Mouse (Mus musculus): Measurements from ENCODE around the gene Dnase1.
"Not testable (repeated sequence)": the region's sequence is repeated elsewhere in the genome, so short reads cannot be mapped to it uniquely, and the experiment has no call there.

Dnase1 gene

DNA sequence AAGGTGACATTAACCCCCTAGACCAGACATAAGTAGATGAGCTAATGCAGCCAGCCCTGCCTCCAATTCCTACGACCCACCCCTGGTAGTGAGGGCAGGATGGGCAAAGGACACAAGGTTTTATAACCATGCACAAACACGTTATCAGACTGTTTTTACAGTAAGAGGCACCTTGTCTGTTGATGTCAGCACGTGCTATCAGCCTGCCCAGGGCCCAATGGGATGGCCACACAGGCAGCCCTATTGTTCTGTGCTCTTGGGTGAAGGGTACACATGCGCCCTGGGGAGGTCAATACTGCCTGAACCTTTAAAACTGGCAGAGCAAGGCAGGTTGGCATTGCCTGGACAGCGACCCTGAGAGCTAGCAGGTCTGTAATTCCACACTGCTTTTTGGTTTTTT is at the start of gene Dnase1:
Gene Dnase1 (plus strand): TSS at position 136 of the 400 bp plus-strand sequence.
- DNase-seq, result no peak

DNA sequence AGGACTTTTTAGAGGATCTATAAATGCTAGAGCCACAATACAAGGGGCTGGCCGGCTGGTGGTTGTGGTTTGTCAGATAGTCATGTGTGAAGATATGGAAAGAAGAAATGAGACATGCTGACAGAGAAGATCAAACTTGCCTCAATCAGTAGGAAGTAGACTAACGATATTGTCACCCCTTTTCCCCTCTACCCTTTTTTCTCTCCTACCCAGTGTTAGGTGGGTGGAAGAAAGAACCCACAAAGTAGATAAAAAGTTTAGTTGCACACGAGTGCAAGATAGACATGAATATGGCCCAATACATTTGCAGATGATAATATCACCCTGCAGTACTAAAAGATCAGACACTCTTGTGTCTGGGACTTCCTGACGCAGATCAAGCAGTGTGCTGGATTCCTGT is 48.3 kb upstream of the Dnase1 start:
- DNase-seq, result no peak

GRCm38 (mm10) chr16:4003489-4004398 is 33.0 kb upstream of the Dnase1 start, which contains the start of gene Slx4:
Gene Slx4, minus strand, starts transcription at chr16:4003770.
- peak; percentile 94 to 97 for DNase-seq

DNA sequence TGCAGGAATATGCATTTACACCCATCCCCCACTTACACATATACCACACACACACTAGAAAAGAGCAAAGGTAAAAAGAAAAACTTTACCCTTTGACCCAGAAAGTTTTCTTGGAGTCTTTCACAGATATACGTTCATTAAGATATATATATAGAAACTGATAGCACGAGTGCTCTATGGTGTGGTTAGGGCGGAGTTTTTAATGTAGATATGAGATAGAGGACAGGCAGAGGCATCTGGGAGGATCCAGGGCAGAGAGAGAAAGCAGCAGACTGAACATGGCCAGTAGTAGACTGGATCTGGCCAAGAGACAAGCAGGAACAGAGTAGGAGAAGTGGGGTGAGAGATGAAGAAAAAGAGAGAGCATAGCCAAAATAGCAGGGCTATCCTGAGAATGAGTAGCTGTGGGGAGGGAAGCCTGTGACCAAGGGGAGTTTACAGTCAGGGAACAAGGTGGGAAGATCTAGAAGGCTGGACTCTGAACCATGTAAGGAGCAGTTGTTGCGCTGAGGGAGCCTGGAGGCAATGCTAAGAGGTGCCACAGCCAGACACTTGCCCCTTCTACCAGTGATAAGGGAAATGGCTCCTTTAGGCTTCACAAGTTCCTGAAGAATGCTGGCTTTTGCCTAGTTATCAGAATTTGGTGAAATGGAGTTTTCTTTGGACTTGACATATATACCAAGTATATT is 23.7 kb upstream of the Dnase1 start:
- DNase-seq, result no peak

DNA sequence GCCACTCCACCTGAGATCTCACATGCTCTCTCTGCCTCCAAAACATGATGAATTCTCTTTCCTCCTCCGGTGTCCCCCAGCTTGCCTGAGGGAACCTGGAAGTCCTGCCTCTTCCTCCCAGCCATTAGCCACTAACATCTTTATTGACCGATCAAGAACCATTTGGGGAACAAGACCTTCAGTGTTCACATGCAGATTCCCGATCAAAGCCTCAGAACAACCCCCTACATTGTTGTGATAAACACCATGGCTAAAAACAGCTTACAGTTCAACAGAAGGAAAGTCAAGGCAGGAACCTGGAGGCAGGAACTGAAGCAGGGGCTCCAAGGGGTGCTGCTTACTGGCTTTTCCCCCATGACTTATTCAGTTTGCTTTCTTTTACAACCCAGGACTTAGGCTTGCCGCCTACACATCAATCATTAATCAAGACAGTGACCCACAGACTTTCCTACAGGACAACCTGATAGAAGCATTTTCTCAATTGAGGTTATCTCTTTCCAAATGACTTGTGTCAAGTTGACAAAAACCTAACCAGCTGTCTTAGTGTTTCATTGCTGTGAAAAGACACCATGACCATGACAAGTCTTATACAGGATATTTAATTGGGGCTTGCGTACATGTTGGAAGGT is 22.6 kb upstream of the Dnase1 start:
- DNase-seq, result no peak

- not testable (repeated sequence) for DNase-seq
Measured at GRCm38 (mm10) chr16:4016786-4017185, 20.0 kb upstream of the Dnase1 start.

DNA sequence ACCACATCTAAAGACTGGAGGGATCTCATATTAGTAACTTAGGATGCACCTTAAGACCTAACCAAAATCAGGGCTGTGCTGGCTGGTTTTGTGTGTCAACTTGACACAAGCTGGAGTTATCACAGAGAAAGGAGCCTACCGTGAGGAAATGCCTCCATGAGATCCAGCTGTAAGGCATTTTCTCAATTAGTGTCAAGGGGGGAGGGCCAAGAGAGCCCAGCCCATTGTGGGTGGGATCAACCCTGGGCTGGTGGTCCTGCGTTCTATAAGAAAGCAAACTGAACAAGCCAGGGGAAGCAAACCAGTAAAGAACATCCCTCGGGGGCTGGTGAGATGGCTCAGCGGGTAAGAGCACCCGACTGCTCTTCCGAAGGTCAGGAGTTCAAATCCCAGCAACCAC is 19.3 kb upstream of the Dnase1 start:
- not testable (repeated sequence) for DNase-seq

DNA sequence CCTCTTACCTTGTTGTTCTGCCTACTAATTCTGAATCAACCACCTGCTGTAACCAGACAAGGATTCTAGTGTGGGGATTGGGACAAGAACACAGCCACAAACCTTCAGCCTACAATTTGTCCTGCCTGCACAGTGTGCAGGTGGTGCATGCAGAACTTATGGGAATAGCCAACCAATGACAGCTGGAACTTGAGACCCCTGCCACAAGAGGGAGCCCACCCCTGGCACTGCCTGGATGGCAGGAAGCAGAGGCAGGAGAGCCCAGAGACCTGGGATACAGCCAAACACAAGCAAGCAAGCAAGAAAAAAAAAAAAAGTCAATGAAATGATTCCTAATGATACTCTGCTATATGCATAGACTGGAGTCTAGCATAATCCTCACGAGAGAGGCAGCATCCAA is 15.5 kb upstream of the Dnase1 start:
- DNase-seq, result no peak

GRCm38 (mm10) chr16:4022719-4023118 is 14.0 kb upstream of the Dnase1 start:
- no peak for DNase-seq

DNA sequence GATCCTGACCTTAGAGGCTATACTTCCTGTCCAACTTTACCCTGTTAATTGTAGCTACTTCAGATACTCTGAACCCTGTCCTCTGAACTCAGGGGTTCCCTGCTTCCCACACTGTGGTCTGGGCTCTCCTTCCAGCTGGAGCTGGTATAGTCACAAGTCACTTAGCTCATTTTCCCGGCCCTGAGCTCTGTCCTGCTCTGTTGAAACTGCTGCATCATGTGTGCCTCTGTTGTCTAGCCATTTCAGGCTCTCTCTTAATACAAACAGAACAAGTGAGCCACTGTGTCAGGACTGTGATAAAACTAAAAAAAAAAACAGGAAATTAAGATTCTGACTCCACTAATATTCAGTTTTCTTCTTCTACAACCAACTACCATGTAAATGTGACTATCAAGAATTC is 10.1 kb upstream of the Dnase1 start:
- no peak for DNase-seq

GRCm38 (mm10) chr16:4027211-4027610 is 9.5 kb upstream of the Dnase1 start:
- no peak for DNase-seq

GRCm38 (mm10) chr16:4029371-4029841 is 7.3 kb upstream of the Dnase1 start:
- peak; percentile 81 to 89 for DNase-seq

- no peak for DNase-seq
Measured at GRCm38 (mm10) chr16:4030501-4030900, 6.2 kb upstream of the Dnase1 start.

DNA sequence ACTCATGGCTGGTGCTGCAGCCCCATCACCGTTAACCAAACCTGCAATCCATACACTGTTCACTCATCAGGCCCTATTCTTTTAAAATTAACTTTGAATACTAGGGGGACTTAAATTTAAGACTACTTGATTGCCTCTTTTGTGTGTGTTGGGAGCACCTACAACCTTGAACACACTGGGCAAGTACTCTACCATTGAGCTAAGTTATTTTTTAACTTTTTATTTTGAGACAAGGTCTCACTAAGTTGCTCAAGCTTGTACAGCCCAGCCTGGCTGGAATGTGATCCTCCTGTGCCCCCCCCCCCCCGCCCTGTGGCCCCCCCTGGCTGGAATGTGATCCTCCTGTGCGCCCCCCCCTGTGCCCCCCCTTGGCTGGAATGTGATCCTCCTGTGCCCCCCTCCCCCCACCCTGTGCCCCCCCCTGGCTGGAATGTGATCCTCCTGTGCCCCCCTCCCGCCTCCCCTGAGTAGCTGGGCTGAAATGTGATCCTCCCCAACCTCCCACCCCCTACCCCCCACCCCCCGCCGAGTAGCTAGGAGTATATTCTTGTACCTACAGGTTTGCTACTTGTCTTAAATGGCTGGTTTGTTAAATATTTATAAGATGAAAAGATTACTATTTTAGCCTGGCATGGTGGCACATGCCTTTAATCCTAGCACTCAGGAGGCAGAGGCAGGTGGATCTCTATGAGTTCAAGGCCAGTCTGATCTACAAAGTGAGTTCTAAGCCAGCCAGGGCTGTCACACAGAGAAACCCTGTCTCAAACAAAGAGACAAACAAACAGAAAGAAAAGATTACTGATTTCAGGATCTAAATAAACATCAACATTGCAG is 5.1 kb upstream of the Dnase1 start:
- peak in 1 of 2 experiments; percentile 56 for DNase-seq

DNA sequence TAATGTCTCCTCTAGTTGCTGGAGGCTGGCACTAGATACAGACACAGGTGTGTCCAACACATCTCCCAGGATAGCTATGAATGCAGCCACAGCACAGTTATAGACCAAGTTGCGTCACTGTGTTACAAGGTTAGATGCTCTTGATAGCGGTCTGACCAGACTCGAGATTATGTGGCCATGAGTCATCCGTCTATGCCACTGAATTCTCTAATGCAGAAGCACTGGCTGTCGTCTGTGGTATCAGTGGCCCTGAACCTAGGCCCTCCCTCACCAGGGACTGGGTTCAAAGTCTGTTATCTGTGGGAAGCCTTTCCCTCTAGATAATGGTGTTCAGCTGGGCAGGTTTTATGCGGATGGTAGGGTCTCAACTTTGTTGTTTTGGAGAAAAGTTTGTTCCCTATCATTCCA is 4.4 kb upstream of the Dnase1 start:
- no peak for DNase-seq

DNA sequence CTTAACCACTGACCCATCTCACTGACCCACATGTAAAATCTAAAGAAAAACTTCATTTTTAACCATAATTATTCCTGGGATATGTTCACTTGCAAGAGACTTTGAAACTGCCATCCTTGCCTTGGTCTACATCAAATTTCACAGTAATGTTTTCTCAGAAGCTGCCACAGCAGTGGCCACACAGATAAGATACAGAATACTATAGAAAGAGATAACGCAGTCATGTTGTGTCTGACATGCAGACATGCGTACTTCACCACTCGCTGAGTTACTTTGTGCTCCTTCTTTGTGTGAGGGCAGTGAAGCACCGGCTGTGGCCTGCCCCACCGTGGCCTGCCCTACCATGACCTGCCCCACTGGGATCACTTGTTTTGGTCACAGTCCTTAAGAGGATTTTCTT is 2.8 kb upstream of the Dnase1 start:
- no peak for DNase-seq

DNA sequence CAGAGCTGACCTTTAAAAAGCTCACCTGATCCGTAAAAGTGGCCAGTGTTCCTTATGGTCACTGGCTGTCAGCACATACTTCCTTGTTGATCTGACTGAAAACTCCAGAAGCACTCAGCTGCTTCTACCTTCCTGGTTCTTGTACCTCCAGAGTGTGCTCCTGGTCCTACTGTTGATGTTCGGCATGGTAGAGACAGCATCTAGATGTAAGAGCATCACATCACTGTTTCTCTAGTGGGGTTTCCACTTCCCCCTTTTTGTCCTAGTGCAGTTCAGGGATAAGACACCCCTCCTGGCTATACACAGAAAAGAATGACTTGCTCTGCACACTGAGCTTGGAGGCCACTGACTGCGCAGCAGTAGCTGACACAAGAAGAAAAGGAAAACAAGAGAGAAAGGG is 2.3 kb upstream of the Dnase1 start:
- DNase-seq, result no peak

- DNase-seq, result no peak
Measured at GRCm38 (mm10) chr16:4035575-4035974, 1.2 kb upstream of the Dnase1 start.

- DNase-seq, result no peak
Measured at GRCm38 (mm10) chr16:4037690-4038089, 948 bp downstream of the Dnase1 start.

- no peak for DNase-seq
Measured at GRCm38 (mm10) chr16:4040206-4040605, 3.5 kb downstream of the Dnase1 start.

- DNase-seq, result no peak
Measured at GRCm38 (mm10) chr16:4041646-4042045, 4.9 kb downstream of the Dnase1 start.

DNA sequence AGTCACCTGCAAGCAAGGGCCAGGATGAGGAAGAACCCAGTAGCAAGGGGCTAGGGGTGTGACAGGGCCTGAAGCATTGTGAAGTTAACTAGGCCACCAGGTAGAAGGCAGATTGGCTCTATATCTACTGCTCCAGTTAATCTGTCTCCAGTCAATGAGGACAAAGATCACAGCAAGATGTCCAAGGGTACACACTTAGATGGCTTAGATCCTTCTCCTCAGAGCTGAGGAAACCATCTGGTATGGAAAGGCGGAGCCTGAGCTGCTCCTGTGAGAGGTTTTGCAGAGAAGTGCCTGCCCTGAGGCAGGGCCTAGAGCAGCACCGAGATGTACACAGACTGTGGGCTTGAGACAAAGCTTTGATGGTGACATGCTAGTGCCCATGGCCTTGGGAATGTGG is 7.4 kb downstream of the Dnase1 start:
- no peak for DNase-seq

All from kidney, postnatal 4 days (tissue).